ENCODE assay signal across 25 mouse cellular contexts in genomic region chr6:55076561-55077255, GRCm38 (mm10). TPM values are rescaled to one million over a fixed set of nuclear protein-coding genes. Genes with fewer than 3 reads are reported as not detected.
"Had no signal": no experiment of that assay in that cellular context is flagged by ENCODE, and none has a peak within 500 bp of the region (broad histone marks: within the 10 kb centered on the region; RNA-seq: fewer than 3 reads in every experiment).

No protein-coding gene starts in this region.

- H3K4me1 ChIP-seq: intestine, embryonic 15.5 days; kidney, embryonic 15.5 days; limb, embryonic 10.5 days; limb, embryonic 13.5 days; liver, embryonic 13.5 days; stomach, embryonic 15.5 days had no signal

- ATAC-seq: intestine, embryonic 15.5 days had no signal

- DNase-seq: kidney, adult 11 months; kidney, adult 8-10 months; kidney, postnatal 10 days; kidney, postnatal 36 days; layer of hippocampus, postnatal 36 days; liver; liver, embryonic 13.5 days; lung, adult 2 months; lung, postnatal 14 days; lung, postnatal 4 days; midbrain, embryonic 14.5 days; right cerebral cortex, adult 18-20 months; right cerebral cortex, postnatal 14 days; right cerebral cortex, postnatal 4 days; thymus, adult 2 months; thymus, postnatal 14 days; thymus, postnatal 4 days had no signal

- H3K4me2 ChIP-seq: intestine, embryonic 15.5 days; kidney, embryonic 15.5 days; limb, embryonic 13.5 days; liver, embryonic 13.5 days; midbrain, embryonic 11.5 days; stomach, embryonic 15.5 days had no signal

- H3K27ac ChIP-seq: intestine, embryonic 15.5 days; kidney, embryonic 15.5 days; limb, embryonic 10.5 days; limb, embryonic 13.5 days; liver, embryonic 13.5 days; stomach, embryonic 15.5 days had no signal

- H3K4me3 ChIP-seq: intestine, embryonic 15.5 days; kidney, embryonic 15.5 days; limb, embryonic 10.5 days; limb, embryonic 13.5 days; liver, embryonic 13.5 days; stomach, embryonic 15.5 days had no signal

- H3K9ac ChIP-seq: intestine, embryonic 15.5 days; kidney, embryonic 15.5 days; limb, embryonic 13.5 days; liver, embryonic 13.5 days; stomach, embryonic 15.5 days had no signal

- H3K9me3 ChIP-seq: intestine, embryonic 15.5 days; kidney, embryonic 15.5 days; limb, embryonic 10.5 days; limb, embryonic 13.5 days; liver, embryonic 13.5 days; stomach, embryonic 15.5 days had no signal

- H3K27me3 ChIP-seq: intestine, embryonic 15.5 days; kidney, embryonic 15.5 days; limb, embryonic 13.5 days; liver, embryonic 13.5 days; stomach, embryonic 15.5 days had no signal

RNA-seq across cellular contexts. Expression of gene Crhr2, which starts 56.1 kb away (rescaled TPM):
- total RNA-seq: megakaryocyte progenitor cell, adult 5-6 weeks; megakaryocyte-erythroid progenitor cell, adult 5-6 weeks had no signal
